Mouse (Mus musculus): Measurements from ENCODE around the gene Tgfbr3l. TPM values are rescaled to one million over a fixed set of nuclear protein-coding genes. Genes with fewer than 3 reads are reported as not detected.

Tgfbr3l gene
- total RNA-seq (2023) = 10 to 100 TPM; 18.0 to 30.9 TPM

GRCm38 (mm10) chr8:4247951-4248540 lies at the start of gene Tgfbr3l:
Gene Tgfbr3l, plus strand, starts transcription at chr8:4248214.

GRCm38 (mm10) chr8:4216791-4217621 lies 31.0 kb upstream of the Tgfbr3l start, which contains the start of gene Prr36:
Gene Prr36, minus strand, starts transcription at chr8:4217459.

GRCm38 (mm10) chr8:4226739-4227347 lies 21.2 kb upstream of the Tgfbr3l start, which contains the start of gene Lrrc8e:
Gene Lrrc8e, plus strand, starts transcription at chr8:4226827.

GRCm38 (mm10) chr8:4238434-4239192 lies 9.4 kb upstream of the Tgfbr3l start, which contains the start of the genes Map2k7 and Gm49320:
Gene Map2k7, plus strand, starts transcription at chr8:4238740.
Gene Gm49320, plus strand, starts transcription at chr8:4238865.

GRCm38 (mm10) chr8:4252934-4253841 lies 5.2 kb downstream of the Tgfbr3l start, which contains the start of gene Snapc2:
Gene Snapc2, plus strand, starts transcription at chr8:4253080.

GRCm38 (mm10) chr8:4259125-4259804 lies 11.3 kb downstream of the Tgfbr3l start, which contains the start of gene Ctxn1:
Gene Ctxn1, minus strand, starts transcription at chr8:4259274.

GRCm38 (mm10) chr8:4275275-4276110 lies 27.5 kb downstream of the Tgfbr3l start, which contains the start of gene Timm44:
Gene Timm44, minus strand, starts transcription at chr8:4275913.

Other genes with a start within 250 kb of the Tgfbr3l start
- gene Cd209f, start 142.4 kb upstream of the Tgfbr3l start, total RNA-seq (2023) = not detected
- not detected for gene Cd209g, start 114.1 kb upstream of the Tgfbr3l start, total RNA-seq (2023)
- 10 to 100 TPM; 25.0 to 31.1 TPM for gene Evi5l, start 81.6 kb upstream of the Tgfbr3l start, total RNA-seq (2023)
- gene Prr36, start 30.8 kb upstream of the Tgfbr3l start, total RNA-seq (2023) = under 1 TPM in 1 of 2 experiments, not detected in 1; 0.18 TPM
- gene Lrrc8e, start 21.4 kb upstream of the Tgfbr3l start, total RNA-seq (2023) = not detected
- 100 to 1,000 TPM; 114 to 133 TPM for gene Map2k7, start 9.5 kb upstream of the Tgfbr3l start, total RNA-seq (2023)
- not detected for gene Gm49320, start 9.3 kb upstream of the Tgfbr3l start, total RNA-seq (2023)
- gene Snapc2, start 4.9 kb downstream of the Tgfbr3l start, total RNA-seq (2023) = 10 to 100 TPM; 15.1 to 15.6 TPM
- 1 to 10 TPM in 1 of 2 experiments, under 1 TPM in 1; 0.47 to 1.0 TPM for gene Ctxn1, start 11.1 kb downstream of the Tgfbr3l start, total RNA-seq (2023)
- 10 to 100 TPM; 86.3 to 94.1 TPM for gene Timm44, start 27.7 kb downstream of the Tgfbr3l start, total RNA-seq (2023)
- 10 to 100 TPM; 13.5 to 21.4 TPM for gene Ccl25, start 77.0 kb downstream of the Tgfbr3l start, total RNA-seq (2023)
- 100 to 1,000 TPM; 105 TPM for gene Elavl1, start 77.2 kb downstream of the Tgfbr3l start, total RNA-seq (2023)
- 10 to 100 TPM; 44.1 to 49.7 TPM for gene Cers4, start 244.8 kb downstream of the Tgfbr3l start, total RNA-seq (2023)